Mouse (Mus musculus) 416B (cell line): ENCODE measurements around the gene Sdsl.

Experiments used
- DNase-seq: peaks from one replicate; pipeline ENCODE4 v3.0.0; 2011; ENCODE audit warnings: low read depth

The Sdsl gene

DNA sequence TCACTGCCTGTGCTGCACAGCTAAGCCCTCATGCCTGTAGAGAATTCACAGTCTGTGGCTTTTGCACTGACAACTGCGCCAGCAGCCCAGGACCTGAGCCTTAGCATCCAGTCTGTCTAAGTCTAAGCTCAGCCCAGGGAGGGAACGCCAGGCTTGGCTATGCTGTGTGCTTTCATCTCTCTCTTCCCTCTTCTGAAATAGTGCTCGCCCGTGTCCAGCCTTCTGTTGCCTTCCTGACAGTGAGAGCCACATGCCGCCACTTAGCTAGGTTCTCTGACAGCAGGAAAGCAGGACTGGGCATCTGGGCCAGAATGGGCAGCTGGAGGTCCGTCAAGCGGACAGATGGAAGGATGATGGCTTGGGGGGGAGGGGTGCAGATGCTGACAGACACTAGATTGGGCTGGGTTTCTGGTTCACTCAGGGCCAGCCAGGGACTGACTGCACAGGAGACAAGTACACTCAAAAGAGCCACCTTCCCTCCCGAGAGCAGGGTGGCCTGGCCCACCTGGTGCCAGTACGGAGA is 21.3 kb upstream of the Sdsl start:
- no peak for DNase-seq

DNA sequence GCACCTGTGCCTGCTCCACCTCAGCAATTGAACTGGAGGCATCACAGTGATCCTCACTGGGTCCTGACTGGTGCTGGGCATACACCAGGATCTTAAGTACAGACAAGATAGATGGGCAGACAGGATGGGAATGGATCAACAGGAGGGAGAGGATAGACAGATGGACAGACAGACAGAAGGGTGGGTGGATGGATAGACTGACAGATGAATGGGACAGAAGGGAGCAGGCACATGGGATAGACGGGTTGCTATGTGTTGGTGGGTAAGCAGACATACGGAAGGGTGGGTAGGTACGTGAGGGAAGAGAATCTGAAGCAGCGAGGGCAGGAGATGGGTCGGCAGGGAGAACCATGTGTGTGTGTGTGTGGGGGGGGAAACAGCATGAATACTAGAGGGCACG is 20.8 kb upstream of the Sdsl start:
- no peak for DNase-seq

DNA sequence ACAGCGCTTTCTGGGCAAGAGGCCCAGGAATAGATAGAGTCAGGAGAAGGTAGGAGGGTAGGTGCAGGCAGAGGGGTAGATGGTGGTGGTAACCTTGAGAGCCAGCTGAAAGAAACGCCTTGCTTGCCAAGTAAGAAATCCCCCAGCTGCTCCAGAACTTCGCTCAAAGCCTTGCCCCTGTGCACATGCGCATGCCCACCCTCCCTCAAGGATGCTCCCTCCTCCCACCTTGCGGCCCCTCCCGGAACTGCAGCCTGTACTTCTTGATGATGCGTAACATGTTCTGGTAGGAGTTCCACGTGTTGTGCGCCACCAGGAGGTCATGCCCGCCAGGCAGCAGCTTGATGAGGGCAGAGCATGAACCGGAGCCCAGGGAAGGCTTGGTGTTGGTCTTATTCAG is 19.8 kb upstream of the Sdsl start:
- no peak for DNase-seq

DNA sequence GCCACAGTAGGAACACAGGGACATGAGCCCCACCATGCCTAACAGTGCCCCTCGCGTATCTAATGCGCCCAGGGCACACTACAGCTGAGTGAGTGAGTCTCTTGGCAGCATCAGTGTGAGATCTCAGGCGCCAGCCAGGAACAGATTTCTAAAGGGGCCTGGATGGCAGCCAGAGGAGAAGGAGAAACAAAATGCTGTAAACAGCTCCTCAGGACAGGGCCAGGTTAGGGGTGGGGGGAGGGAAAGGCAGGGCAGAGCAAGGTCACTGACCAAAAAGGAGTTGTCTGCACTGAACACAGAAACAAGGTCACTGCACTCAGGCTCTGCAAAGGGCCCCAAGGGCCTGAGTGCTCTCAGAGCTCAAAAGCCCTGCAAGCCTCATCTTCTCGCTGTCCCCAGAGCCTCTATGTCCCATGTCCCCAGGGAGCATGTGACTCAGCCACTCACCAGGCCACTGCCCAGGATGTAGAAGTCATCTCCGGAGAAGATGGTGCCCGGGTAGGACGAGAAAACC is 18.1 kb upstream of the Sdsl start:
- no peak for DNase-seq

DNA sequence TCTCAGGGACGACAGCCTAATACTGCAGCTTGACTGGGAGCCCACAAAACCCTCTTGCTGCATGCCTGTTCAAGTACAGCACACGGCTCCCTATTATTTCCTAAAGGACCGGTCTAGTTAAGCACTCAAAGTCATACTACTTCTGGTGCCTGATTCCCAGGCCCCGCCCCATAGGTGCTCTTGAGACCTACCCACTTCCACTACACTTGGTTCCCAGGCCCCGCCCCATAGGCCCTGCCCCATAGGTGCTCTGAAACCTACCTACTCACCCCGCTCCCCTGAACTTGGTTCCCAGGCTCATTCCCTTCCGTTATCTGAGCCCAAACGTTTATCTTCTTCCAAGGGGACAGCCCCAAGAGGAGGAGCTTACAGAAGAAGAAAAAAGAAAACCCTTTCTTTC is 15.2 kb upstream of the Sdsl start:
- DNase-seq, result no peak

DNA sequence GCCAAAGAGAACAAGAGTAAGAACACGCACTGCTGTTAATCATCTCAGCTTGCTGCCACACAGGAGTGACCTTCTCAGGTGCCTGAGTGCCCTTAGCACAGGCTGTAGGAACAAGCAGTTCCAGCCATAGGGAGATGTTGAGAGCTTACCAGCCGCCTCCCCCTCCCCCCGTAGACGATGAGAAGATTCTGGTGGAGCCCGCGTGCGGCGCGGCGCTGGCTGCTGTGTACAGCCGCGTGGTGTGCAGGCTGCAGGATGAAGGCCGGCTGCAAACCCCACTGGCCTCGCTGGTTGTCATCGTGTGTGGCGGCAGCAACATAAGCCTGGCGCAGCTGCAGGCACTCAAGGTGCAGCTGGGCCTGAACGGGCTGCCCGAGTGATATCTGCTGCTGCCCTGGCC is 10.8 kb upstream of the Sdsl start:
- DNase-seq, result no peak

DNA sequence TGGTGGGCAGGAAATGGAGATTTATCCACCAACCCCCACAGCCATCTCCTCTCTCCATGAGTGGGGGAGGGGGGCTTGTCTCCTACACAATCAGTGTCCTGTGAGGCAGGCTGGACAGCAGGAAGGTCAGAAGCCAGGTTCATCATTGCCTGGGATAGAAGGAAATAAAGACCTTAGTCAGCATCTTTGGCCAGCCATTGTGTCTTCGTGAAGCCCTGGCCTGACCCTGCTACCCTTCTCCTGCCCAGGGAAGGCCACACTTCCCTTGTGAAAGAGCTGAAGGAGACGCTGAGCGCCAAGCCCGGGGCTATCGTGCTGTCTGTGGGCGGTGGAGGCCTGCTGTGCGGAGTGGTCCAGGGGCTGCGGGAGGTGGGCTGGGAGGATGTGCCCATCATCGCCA is 8.6 kb upstream of the Sdsl start:
- no peak for DNase-seq

DNA sequence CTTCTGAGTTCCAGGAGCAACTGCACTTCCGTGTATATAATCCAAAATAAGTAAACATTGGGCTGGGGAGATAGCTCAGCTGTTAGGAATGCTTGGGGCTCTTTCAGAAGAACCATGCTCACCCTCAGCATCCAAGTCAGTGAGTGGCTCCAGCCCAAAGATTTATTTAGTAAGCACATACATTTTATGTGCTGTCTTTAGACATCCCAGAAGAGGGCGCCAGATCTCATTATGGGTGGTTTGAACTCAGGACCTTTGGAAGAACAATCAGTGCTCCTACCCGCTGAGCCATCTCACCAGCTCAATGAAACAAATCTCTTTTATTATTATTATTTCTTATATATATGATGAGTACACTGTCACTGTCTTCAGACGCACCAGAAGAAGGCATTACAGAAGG is 6.9 kb upstream of the Sdsl start:
- DNase-seq, result peak; percentile 46

DNA sequence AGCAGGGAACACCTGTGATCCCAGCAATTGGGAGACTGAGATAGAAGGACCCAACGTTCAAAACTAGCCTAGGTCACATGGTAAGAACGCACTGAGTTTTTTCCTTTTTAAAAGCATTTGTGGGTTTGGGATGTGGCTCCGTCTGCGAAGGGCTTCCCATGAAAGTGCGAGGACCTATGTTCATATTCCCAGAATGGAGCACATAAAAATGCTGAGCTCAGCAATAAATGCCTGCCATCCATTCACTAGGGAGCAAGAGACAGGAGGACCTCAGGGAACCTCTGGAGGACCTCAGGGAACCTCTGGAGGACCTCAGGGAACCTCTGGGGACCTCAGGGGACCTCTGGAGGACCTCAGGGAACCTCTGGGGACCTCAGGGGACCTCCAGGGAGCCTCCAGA is 5.4 kb upstream of the Sdsl start:
- no peak for DNase-seq

DNA sequence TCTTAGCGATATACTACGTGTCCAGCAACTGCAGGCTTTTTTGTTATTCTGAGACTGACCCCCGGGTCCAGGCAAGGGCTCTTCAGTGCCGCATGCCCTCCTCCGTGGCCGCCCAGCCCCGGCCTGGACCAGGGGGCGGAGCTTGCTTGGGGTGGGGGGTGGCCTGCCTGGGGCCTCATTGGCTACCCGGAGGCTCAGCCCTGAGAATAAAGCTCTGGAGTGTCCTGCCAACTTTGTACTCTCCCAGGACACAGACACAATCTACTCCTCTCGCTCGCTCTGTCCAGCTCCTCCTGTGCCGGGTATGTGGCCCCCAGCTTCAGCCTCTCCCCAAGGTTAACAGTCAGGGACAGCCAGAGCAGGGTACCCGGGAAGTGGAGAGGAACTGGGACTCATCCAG is 3.7 kb upstream of the Sdsl start, which contains the start of gene Sds:
TSS of gene Sds (plus strand) at position 231 of the 400 bp plus-strand sequence.
- no peak for DNase-seq

DNA sequence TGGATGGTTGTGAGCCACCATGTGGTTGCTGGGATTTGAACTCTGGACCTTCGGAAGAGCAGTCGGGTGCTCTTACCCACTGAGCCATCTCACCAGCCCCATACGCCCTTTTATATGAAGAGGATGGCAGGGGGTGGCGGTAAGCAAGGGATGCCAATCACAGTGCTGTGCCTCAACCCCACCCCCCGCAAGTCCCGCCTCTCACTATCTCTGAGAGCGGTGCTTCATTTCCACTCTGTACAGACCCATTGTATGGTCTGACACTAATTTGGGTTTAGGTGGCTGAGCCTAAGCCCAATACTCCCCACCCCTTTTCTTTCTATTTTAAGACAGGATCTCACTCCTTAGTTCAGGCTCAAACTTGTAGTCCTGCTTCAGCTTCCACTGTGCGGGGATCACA is 3.3 kb upstream of the Sdsl start:
- no peak for DNase-seq

DNA sequence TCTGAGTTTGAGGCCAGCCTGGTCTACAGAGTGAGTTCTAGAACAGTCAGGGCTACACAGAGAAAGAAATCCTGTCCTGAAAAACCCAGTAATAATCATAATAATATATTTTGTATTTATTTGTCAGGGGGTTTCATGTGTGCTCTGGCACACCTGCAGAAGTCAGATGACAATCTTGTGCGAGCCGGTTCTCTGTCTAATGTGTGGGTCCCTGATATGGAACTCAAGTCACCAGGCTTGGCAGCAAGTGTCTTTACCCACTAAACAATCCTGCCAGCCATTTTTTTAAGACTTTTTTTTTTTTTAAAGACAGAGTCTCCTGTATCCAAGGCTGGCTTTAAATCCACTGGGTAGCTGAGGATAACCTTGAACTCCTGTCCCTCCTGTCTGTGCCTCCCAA is 751 bp upstream of the Sdsl start:
- DNase-seq, result no peak

DNA sequence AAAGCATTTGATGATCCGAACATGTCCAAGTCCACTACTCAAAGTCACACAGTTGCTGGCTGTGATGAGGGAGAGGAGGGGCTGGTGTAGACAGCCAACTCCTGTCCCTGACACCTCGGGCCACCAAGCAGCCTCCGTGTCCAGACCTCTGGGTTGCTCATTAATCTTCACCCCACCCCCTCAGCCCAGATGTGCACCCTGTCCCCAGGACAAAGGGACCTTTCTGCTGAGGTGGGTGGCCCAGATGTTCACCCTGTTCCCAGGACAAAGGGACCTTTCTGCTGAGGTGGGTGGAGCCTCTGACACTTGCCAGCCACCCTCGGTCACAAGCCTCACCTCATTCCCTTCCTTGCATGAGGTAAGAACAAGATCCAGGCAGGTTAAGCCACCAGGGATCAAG is 1.1 kb downstream of the Sdsl start:
- DNase-seq, result no peak

DNA sequence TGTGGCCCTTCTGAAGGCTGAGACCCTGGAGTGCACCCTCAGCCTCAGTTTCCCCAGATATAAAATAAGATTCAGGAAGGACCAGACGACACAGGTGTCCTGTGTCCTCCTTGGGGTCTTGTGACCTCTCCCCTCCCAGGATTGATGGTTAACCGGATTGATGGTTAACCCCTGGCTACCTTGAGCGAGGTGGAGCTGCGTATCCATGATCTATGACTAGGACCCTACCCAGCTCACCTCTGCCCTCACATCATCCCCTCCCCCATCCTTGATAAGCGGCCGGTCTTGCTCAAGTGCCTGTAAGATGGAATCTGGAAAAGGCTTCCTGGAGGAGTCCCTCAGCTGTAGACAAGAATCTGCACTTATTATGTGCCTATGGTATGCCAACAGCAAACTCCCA is 3.8 kb downstream of the Sdsl start:
- no peak for DNase-seq

DNA sequence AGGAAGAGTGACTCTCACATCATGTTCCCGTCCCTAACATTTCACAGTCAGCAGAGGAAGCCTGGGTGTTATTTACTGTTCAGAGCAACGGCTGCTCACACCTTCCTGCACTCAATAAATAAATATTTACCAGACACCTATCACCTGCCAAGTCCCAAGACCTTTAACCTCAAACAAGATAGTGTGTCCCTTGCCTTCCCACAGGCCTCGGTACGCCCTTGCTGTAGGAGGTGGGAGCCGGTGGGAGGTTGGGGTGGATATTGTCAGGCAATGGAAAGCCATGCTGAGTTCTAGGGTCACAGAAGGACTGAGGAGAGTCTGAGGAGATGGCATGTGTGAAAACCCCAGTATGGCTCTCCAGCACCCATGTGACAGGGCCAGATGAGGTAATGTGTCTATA is 4.3 kb downstream of the Sdsl start:
- no peak for DNase-seq

DNA sequence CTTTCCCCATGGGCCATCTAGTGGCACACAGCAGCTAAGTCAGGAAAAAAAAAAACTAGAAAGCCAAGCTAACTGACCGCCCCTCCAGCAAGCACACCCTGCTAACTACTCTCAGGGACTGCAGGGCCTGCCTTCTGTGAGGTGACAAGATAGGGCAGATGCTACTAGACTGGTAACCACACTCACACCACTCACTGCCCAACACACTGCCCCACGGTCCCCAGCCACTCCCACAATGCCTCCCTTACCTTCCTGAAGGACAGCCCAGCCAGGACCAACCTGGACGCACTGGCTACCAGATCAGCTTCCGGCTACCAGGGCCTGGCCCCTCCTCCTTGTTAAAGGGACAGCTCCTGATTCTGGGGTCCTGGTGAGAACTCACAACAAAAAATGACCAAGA is 5.6 kb downstream of the Sdsl start:
- DNase-seq, result peak; percentile 80

DNA sequence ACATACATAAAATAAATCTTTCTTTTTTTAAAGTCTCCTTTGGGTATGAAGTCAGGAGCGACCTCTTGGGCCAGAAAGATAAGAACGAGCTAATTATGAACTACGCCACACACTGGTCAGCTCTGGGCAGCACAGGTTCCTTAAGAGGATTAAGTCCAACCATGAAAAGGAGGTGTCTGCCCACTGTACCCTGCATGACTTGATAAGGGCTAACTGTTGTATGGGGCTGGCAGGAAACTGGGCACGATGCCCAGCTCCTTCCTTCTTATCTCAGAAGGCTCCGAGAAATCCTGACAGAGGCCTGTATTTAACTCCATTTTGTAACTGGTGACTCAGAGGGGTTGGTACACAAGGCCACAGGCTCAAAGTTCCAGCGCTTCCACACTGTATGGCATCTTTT is 6.8 kb downstream of the Sdsl start:
- DNase-seq, result peak; percentile 100

DNA sequence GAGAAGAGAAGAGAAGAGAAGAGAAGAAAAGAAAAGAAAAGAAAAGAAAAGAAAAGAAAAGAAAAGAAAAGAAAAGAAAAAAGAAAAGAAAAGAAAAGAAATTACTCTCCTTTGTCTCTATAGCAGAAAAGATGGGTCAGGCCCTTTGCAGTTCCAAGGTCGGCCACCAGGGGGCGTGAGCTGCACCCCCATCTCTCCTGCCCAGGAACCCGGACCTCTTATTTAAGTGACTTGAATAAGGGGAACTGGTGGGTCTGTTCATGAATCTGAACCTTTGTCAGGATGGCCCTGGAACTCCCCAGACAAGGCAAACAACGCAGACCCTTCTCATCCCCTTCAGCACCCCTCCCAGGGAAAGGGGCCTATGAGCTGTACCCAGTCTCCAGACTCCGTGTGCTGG is 7.5 kb downstream of the Sdsl start:
- peak; percentile 66 for DNase-seq

DNA sequence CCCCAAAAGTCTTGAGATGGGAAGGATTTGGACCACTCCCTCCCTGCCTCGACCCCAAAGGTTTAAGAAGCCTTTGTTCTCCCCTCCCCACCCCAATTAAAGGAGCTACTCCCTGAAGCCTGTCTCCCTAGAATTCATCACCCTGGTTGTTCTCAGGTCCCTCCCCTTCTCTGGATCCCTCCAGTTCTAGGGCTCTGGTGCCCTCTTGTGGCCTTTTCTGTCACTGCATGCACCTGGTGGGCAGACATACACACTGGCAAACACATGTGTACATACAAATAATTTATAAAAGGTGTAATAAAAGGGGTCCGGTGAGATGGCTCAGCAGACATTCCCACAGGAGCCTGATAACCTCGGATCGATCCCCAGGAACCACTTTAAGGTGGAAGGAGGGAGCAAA is 8.3 kb downstream of the Sdsl start:
- peak; percentile 46 for DNase-seq

DNA sequence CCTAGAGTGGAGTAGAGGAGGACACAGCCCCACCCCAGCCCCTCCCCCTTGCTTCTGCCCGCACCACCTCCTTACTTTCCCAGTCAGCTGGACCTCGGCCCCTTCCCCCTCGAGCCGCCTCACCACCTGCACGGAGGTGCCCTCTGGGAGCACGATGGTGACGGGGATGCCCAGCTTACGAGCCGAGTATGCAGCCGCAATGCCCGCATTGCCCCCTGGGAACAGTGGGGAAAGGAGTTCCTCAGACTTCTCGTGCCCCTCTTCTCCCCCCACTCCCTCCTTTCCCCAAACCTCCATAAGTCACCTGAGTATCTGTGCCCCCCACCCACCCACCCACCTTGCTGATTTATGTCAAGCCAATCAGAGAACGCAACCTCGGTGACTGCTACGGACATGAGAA is 10.7 kb downstream of the Sdsl start:
- DNase-seq, result no peak

DNA sequence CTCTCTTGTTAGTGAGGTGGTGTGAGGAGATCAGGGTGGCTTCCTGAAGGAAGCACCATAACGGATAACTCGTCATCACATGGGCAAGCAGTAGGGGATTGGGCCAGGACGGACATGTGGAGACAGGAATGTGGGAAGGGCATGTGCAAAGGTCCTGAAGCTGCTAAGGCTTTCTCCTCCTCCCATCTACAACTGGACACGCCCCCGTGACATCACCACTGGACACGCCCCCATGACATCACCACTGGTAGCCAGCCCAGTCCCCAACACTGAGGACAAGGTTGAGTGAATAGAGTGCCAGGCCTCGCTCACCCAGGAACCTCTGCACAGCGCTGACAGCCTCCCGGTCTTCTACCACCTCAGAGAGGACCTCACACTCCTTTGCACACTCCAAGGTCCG is 13.5 kb downstream of the Sdsl start:
- DNase-seq, result peak; percentile 35

DNA sequence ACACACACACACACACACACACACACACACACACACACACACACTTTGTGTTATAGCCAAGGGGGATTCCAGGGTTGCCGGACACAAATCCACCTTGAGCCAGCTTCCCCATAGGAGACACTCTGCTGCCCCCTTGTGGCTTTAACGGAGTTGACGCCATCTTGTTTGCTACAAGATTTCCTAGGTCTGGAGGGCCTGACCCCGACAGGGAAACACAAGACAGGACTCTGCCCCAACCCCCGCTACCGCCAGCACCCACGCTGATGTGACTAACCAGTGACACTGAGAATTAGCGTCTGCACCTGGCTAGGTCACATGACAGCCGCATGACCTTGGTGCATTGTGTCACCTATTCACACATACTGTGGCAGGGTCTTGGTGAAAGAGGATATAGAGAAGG is 15.0 kb downstream of the Sdsl start:
- peak; percentile 86 for DNase-seq

DNA sequence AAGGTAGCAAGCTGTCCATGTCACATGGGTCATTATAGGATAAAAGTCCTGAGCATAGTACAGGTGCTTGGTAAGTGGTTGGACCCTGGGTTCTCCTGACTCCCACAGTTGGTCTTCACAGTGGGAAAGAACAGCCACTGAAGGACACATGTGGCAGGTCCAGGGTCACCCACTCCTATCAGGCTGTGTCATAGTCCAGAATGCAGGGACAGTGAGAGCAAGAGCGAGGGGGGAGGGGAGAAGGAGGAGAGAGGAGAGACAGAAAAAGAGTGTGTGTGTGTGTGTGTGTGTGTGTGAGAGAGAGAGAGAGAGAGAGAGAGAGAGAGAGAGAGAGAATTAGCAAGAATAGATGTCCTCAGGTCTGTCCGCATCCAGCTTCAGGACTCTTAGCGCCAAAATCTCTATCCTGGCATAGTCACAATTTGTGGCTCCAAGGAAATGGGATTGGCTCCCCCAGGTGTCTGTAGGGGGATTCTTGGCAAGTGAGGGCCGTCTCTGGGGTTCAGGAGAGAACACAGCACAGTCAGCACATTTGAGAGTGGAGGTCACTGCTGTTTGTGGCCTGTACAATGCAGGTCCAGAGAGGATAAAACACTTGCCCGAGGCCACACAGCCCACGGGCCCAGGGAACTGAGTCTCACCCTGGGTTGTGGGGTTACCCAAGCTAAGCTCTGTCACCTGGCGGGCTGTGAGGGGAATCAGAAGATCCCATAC is 15.6 kb downstream of the Sdsl start:
- DNase-seq, result no peak

DNA sequence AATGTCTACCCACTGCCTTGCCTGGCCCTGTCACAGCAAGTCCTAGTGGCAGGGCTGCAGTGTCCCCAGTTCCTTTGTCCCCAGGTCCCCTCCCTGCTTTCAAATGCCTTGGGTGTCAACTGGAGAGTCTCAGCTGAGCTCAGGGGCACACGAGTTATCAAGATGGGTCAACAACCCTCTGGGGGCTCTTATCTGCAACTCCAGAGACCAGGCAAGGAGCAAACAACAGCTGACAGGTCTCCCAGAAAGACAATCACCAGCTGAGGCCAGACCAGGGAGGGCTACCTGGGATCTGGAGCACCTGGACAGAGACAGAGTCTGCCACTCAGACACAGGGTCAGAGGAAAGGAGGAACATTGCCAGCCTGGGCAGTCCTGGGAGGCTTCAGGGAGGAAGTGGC is 16.4 kb downstream of the Sdsl start:
- DNase-seq, result no peak
